Mouse (Mus musculus): Measurements from ENCODE around the gene Ctcf.

Ctcf gene

DNA sequence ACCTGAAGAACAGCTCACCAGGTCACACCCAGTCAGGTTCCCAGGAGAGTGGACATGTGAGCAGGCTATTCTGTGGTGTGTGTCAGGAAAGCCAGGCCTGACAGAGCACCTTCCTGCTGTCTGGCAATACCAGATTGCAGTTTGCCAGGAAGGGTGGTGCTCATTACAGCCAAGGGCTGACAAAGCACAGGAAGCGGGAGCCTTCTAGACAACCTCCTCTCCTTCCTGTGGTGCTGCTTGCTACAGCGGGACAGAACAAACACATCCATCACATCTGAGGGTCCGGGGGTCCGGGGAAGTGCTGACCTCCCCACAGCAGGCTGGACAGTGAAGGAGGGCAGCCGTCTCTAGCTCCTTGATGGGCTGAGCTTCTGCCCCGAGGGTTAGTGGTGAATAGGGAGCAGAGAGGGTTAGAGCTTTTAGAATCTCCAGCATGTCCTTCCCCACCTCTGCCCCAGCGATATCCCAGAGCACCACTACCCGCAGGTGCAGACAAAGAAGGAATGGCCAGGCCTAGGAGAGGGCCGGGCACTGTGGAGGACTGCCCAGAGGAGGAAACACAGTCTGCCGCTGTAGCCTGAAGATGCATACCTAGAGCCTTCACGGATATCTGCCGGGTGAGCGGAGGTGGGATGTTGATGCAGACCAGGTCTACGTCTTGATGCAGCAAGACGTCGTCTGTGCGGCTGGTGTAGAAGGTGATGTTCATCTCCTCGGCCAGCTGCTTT lies 91.2 kb downstream of the Ctcf start:
- no peak for ATAC-seq (ENCODE audit: insufficient number of reproducible peaks, low FRiP score, low TSS enrichment)

DNA sequence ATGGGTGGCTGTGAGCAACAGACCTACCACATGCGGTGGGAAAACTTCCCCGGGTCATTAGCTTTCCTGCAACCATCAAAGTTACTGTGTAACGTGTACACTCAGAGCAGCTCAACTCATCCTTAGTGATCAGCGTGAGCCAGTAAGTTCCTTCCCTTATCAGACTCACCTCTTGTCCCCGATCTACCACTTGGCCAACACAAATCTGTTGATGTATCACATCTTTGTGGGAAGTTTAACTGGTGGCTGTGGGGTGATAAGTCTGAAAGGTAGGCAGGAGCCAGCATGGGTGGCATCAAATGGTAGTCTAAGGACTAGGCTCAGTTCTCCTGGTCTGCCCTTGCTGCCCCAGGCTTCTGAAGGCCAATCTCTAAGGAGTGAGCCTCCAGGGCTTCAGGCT lies 95.8 kb downstream of the Ctcf start:
- ATAC-seq (ENCODE audit: insufficient number of reproducible peaks, low FRiP score, low TSS enrichment): no peak

All from cerebellum, adult (tissue).